Mouse (Mus musculus): ENCODE measurements around the gene Nebl. TPM values are rescaled to one million over a fixed set of nuclear protein-coding genes. Genes with fewer than 3 reads are reported as not detected.

Nebl gene
- total RNA-seq, 2 experiments from 2014 or later, result 0.38 TPM; not detected in 1

DNA sequence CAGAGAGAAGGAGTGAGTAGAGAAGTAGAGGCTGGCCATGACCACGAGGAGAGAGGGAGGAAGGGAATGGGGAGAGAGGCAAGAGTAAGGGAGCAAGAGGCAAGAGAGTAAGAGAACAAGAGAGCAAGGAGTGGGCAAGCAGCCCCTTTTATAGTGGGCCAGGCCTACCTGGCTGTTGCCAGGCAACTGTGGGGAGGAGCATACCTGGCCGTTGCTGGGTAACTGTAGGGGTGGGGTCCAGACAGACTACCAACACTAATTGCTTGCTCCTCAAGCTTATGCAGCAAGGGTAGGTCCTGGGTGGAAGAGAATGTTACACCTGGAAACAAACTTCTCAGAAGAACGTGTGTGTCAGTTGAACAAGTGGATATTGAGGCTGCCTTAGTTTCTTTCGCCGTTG is 20.0 kb downstream of the Nebl start:
- no peak for ATAC-seq (replicated peaks; ENCODE audit: low FRiP score, poor library complexity, severe bottlenecking)

DNA sequence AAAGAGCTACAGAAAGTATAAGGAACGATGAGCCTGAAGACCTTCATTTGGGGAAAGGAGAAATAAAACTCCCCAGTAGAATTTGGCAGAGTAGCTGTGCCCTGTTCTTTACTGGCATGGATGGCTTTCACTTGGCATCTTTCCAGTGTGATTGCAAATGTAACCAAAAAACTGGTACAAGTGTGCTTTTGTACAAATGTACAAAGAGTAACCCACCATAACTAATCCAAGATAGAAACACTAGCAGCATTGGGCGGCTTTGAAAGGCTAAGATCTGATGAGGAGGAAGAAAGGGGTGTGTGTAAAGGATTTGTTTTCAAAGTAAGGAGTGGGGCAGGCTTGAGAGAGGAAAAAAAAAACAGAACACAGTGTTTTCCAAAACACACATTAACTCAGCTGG is 21.2 kb downstream of the Nebl start:
- ATAC-seq (replicated peaks; ENCODE audit: low FRiP score, poor library complexity, severe bottlenecking), result no peak

- ATAC-seq (replicated peaks; ENCODE audit: low FRiP score, poor library complexity, severe bottlenecking), result no peak
Observed at GRCm38 (mm10) chr2:17705964-17706363, 25.3 kb downstream of the Nebl start.

GRCm38 (mm10) chr2:17705426-17705825 is 25.8 kb downstream of the Nebl start:
- ATAC-seq (replicated peaks; ENCODE audit: low FRiP score, poor library complexity, severe bottlenecking), result no peak

DNA sequence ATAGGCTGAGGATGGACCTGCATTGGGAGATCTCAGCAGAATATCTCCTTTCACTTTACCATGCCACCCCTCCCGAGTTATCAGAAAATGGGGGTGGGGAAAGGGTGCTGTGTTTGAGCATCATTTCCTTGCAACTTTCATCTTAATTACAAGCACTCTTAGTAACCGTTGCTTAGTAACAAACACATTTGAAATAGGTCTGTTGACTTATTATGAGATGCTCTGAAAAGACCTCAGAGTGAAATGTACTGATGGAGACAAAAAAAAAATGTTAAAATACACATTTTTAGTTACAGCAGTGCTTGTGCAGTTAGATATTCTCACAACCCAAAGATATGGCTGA is 28.1 kb downstream of the Nebl start:
- no peak for ATAC-seq (replicated peaks; ENCODE audit: low FRiP score, poor library complexity, severe bottlenecking)

GRCm38 (mm10) chr2:17702481-17703169 is 28.6 kb downstream of the Nebl start:
- ATAC-seq (replicated peaks; ENCODE audit: low FRiP score, poor library complexity, severe bottlenecking), result no peak

DNA sequence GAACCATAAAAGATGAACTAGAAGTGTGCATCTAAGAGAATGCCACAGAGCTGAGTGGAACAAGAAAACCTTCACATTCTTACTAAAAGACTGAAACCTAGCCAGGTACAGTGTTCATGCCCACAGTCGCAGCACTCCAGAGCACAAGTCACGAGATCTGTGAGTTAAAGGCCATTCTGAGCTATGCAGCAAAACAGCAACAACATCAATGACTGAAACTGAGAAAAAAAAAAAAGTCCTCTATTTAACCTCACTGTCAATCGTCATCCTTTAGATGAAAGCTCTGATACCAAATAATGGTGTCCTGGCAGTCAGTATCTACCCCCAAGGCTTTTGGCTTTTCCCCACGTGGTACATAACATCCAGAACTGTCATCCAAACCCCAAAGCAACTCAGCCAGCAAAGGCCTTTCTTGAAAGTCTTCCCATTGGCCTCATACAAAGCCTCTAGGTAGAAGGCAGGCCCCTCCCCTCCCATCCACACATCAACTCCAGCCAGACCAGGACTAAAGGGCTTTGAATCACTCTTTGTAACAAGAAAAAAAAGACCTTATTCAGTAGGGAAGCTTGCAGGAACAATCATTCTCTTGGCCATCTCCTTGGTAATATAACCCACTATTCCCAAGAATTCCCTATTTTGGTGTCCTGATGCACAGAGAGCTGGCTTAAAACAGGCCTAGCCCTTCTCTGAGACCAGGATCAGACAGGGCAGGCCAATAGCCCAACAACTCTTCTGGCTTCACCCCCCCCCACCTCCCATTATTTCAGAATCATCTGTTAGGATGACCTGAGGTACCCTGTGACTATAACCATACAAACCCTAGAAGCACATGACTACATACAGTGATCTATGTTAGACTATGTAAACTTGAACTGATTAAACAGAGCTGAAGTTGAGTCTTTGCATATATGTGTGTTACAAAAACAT is 32.8 kb downstream of the Nebl start:
- ATAC-seq (replicated peaks; ENCODE audit: low FRiP score, poor library complexity, severe bottlenecking), result no peak

DNA sequence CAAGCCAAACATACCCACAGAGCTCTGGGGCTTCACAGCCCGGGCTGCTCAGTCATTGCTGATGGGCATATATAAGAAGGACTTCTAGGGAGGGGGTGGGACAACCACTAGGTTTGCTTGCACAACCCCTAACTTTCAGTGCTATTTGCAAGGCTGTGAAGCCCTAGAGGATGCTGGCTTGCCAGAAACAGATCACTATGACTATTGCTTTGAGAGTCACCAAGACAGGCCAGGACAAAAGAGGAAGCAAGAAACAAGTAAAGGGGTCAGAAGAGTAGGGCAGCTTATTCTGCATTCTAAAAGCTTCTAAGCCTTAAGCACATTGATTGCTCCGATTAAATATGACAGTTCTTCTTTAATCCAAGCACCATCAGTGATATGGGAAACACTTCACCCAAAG is 38.3 kb downstream of the Nebl start:
- ATAC-seq (replicated peaks; ENCODE audit: low FRiP score, poor library complexity, severe bottlenecking), result no peak

DNA sequence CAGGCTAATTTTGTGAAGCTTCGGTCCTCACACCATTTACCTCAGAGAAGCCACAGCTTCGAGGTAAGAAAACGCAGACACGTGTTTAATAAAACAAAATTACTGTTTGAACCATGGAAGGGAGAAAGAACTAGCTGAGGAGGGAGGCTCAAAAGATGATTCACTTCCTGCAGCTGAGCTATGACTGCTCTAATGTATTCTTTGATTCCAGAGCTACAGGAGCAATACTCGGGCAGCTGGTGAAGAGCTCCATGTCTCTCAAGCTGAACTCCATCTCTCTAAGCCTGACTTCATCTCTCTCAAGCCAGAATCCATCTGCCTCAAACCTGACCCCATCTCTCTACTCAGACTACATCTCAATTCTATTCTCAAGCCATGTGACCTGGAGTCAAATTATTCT is 41.0 kb downstream of the Nebl start:
- no peak for ATAC-seq (replicated peaks; ENCODE audit: low FRiP score, poor library complexity, severe bottlenecking)

GRCm38 (mm10) chr2:17687141-17687540 is 44.1 kb downstream of the Nebl start:
- ATAC-seq (replicated peaks; ENCODE audit: low FRiP score, poor library complexity, severe bottlenecking), result no peak

DNA sequence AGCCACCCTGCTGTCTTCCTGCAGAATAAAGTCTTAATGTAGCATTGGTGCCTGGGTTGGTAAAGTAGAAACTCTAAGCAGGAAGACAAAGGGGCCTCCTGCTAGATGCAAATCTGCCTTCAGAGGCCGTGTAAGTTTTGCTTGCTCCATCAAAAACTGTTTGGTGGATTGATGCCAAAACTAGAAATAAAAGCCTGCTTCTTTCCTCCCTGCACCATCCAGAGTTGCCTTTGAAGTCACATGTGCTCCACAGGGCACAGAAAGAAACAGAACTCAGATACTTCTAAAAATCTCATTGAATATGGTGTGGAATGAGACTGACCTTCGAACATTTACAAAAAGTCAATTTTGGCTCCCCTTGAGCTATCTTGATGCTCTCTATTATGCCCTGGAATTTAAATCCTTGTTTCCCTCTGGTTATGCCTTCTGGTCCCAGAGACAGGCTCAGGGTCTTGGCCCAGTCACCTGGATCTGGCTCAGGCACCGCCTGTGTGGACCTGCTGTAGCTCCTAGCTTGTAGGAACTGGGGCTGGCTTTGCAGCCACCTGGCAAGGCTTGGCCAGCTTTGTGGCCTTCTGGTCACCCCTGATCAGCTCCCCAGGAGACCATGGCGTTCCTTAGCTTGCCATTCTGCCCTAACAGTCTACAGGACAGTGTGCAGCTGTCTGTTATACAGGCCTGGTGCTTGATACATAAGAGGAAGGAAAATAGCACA is 47.8 kb downstream of the Nebl start:
- no peak for ATAC-seq (replicated peaks; ENCODE audit: low FRiP score, poor library complexity, severe bottlenecking)

- ATAC-seq (replicated peaks; ENCODE audit: low FRiP score, poor library complexity, severe bottlenecking), result no peak
Observed at GRCm38 (mm10) chr2:17672156-17672555, 59.1 kb downstream of the Nebl start.

- ATAC-seq (replicated peaks; ENCODE audit: low FRiP score, poor library complexity, severe bottlenecking), result no peak
Observed at GRCm38 (mm10) chr2:17671566-17671965, 59.7 kb downstream of the Nebl start.

GRCm38 (mm10) chr2:17669953-17670352 is 61.3 kb downstream of the Nebl start:
- no peak for ATAC-seq (replicated peaks; ENCODE audit: low FRiP score, poor library complexity, severe bottlenecking)

GRCm38 (mm10) chr2:17669000-17669399 is 62.3 kb downstream of the Nebl start:
- ATAC-seq (replicated peaks; ENCODE audit: low FRiP score, poor library complexity, severe bottlenecking), result no peak

DNA sequence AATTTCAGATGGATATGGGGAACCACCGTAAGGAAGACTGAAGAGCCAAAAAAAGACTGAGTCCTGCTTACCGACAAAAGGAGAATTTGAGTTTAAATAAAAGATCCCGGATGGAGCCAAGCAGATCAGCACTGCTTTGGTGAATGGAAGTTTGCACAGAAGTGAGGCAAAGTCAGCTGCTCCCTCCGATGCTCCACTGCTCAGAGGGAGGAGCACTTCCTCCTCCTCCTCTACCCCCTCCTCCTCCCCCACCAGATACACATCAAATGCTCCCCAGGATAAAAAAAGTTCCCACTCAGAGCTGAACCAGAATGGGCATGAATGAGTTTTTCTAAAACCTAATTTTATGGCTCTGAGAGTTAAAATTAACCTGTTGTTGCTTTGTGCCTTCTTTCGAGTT is 73.1 kb downstream of the Nebl start:
- ATAC-seq (replicated peaks; ENCODE audit: low FRiP score, poor library complexity, severe bottlenecking), result no peak

DNA sequence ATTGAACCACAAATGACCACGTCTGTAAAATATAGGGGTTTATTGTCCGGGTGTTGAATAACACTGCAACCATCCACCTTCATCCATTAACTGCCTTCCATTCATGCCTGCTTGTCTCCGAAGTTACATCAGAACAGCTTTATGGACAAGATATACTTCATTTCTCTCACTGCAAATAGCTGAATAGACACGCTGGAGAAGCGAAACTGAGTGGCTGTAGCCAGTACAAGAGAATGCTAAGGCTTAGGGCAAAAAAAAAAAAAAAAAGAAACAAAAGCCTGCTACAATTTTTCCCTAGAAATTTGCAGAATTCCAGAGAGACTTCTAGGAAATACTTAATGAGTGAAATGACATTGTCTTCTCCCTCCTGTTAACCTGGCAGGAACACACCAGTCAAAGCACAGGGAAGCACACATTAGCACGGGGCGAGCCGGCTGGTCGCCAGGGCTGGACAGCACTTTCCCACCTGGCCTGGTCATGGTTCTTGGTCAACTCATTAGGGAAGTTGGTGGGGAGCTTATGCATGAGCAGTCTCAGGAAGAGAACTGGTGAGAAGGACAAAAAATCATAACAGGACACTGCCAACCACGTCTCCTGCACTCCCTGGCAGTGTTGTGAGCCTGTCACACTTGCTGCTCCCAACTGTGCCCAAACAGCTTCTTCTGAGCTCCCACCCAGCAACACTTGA is 81.0 kb downstream of the Nebl start:
- no peak for ATAC-seq (replicated peaks; ENCODE audit: low FRiP score, poor library complexity, severe bottlenecking)

DNA sequence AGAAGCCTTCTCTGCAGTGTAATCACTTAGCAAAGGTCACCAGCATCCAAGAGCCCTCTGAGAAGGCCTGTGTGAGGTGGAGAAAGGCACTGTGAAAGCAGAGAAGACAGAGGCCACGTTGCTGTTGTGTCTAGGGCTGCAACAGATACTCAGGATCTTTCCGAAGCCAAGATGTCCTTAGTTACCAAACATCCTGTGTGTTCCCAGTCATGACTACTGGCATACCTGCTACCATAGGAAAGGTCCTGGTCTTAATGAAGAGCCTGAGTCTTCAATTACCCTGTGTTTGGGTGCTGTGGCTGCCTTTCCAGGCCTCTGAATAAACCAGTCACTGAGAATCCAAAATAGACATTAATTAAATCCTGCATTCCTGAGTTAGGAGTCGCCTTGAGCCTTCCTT is 81.5 kb downstream of the Nebl start:
- no peak for ATAC-seq (replicated peaks; ENCODE audit: low FRiP score, poor library complexity, severe bottlenecking)

- no peak for ATAC-seq (replicated peaks; ENCODE audit: low FRiP score, poor library complexity, severe bottlenecking)
Observed at GRCm38 (mm10) chr2:17644282-17645262, 86.7 kb downstream of the Nebl start.
